Mouse (Mus musculus): Measurements from ENCODE around the gene Pbrm1.

The Pbrm1 gene

GRCm38 (mm10) chr14:31133023-31133665 is 114.2 kb downstream of the Pbrm1 start:
- no peak for DNase-seq (ENCODE audit: low spot score)

GRCm38 (mm10) chr14:31134015-31135000 is 115.4 kb downstream of the Pbrm1 start:
- no peak for DNase-seq (ENCODE audit: low spot score)

GRCm38 (mm10) chr14:31135495-31136410 is 116.8 kb downstream of the Pbrm1 start:
- DNase-seq (ENCODE audit: low spot score): no peak

- DNase-seq (ENCODE audit: low spot score): no peak
Observed at GRCm38 (mm10) chr14:31136411-31137280, 117.7 kb downstream of the Pbrm1 start.

GRCm38 (mm10) chr14:31137281-31137595 is 118.3 kb downstream of the Pbrm1 start:
- DNase-seq (ENCODE audit: low spot score): no peak

GRCm38 (mm10) chr14:31137791-31138190 is 118.9 kb downstream of the Pbrm1 start:
- DNase-seq (ENCODE audit: low spot score): no peak

- DNase-seq (ENCODE audit: low spot score): no peak
Observed at GRCm38 (mm10) chr14:31138219-31138896, 119.4 kb downstream of the Pbrm1 start.

- no peak for DNase-seq (ENCODE audit: low spot score)
Observed at GRCm38 (mm10) chr14:31138897-31139429, 120.0 kb downstream of the Pbrm1 start.

GRCm38 (mm10) chr14:31139666-31140065 is 120.7 kb downstream of the Pbrm1 start:
- no peak for DNase-seq (ENCODE audit: low spot score)

- no peak for DNase-seq (ENCODE audit: low spot score)
Observed at GRCm38 (mm10) chr14:31140141-31140540, 121.2 kb downstream of the Pbrm1 start.

GRCm38 (mm10) chr14:31141011-31141410 is 122.1 kb downstream of the Pbrm1 start:
- DNase-seq (ENCODE audit: low spot score): no peak

GRCm38 (mm10) chr14:31145694-31146093 is 126.8 kb downstream of the Pbrm1 start:
- DNase-seq (ENCODE audit: low spot score): no peak

GRCm38 (mm10) chr14:31160196-31161150 is 141.5 kb downstream of the Pbrm1 start:
- DNase-seq (ENCODE audit: low spot score): no peak

- DNase-seq (ENCODE audit: low spot score): no peak
Observed at GRCm38 (mm10) chr14:31161191-31161590, 142.3 kb downstream of the Pbrm1 start.

GRCm38 (mm10) chr14:31161638-31162037 is 142.7 kb downstream of the Pbrm1 start:
- no peak for DNase-seq (ENCODE audit: low spot score)

- no peak for DNase-seq (ENCODE audit: low spot score)
Observed at GRCm38 (mm10) chr14:31164067-31164466, 145.1 kb downstream of the Pbrm1 start.

GRCm38 (mm10) chr14:31165010-31165409 is 146.1 kb downstream of the Pbrm1 start:
- DNase-seq (ENCODE audit: low spot score): no peak

- no peak for DNase-seq (ENCODE audit: low spot score)
Observed at GRCm38 (mm10) chr14:31165458-31165857, 146.5 kb downstream of the Pbrm1 start.

GRCm38 (mm10) chr14:31165991-31166630 is 147.2 kb downstream of the Pbrm1 start:
- no peak for DNase-seq (ENCODE audit: low spot score)

Measured in left cerebral cortex, adult 11 months (tissue).